Mouse (Mus musculus): ENCODE results near the gene Ficd. TPM values are rescaled to one million over a fixed set of nuclear protein-coding genes. Genes with fewer than 3 reads are reported as not detected.
A peak's percentile ranks its signal among the peaks of the same experiment; 100 is the strongest.

Ficd gene
- 6.3 and 7.3 TPM in 2 replicates for polyA plus RNA-seq (2014; fragmentation: Nextera tagmentation; extraction: Ambion mirVana)

DNA sequence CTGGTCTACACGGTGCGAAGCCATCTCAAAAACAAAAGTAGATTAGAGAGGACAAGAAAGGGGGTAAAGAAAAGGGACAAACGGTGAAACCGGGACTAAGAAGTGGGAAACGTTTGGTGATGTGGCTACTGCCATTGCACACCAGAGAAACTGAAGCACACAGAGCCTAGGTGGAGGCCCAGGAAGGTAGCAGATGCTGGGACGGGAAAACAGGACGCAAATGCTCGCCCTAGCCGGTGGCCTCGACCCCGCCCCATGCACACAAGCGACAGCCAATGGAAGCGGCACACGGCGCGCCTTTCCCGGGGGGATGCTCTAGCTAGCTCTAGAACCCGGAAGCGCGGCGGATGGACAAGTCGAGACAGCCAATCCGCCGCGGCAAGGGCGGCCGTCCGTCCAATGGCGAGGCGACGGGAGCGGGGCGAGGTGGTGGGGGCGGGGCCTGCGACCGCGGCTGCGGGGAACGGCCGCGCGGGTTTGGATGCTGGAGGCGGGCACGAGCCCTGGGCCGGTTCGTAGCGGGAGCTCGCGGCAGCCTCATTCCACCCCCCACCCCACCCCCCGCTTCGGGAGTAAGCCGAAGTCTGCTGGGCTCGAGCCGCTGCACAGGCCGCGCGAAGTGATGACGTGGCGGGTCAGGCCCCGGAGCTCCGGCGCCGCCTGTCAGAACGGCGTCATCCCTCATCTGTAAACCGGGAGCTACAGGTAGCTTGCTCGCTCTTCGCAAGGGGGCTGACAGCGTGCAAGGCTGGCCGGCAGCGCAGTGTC lies at the start of gene Ficd:
TSS of gene Ficd (plus strand) at position 459 of the 768 bp plus-strand sequence.
- H3K27me3 ChIP-seq (ENCODE audit: control insufficient read depth, insufficient read depth, low read length), result no peaks in the 10 kb centered on the region
- H3K4me3 ChIP-seq (ENCODE audit: low read depth, low read length), result peak within 1 kb of the TSS; percentile 50
- H3K4me1 ChIP-seq (ENCODE audit: control insufficient read depth, insufficient read depth, low read length), result peaks cover 12% of the 10 kb centered on the region
- H3K9me3 ChIP-seq (ENCODE audit: control insufficient read depth, low read length), result no peaks in the 10 kb centered on the region
- 1% methylated on average over 70 of the region's 71 CpGs for WGBS
- ATAC-seq (ENCODE audit: low read depth), result peak; percentile 97
- H3K4me2 ChIP-seq (ENCODE audit: low read depth, low read length), result peak within 1 kb of the TSS; percentile 70
- peaks cover 21% of the 10 kb centered on the region for H3K36me3 ChIP-seq (ENCODE audit: control insufficient read depth, insufficient read depth, low read length)
- peak within 1 kb of the TSS; percentile 95 for H3K27ac ChIP-seq (ENCODE audit: low read depth, low read length)
- peak within 1 kb of the TSS; percentile 58 for H3K9ac ChIP-seq (replicated peaks; ENCODE audit: low read depth, low read length)

DNA sequence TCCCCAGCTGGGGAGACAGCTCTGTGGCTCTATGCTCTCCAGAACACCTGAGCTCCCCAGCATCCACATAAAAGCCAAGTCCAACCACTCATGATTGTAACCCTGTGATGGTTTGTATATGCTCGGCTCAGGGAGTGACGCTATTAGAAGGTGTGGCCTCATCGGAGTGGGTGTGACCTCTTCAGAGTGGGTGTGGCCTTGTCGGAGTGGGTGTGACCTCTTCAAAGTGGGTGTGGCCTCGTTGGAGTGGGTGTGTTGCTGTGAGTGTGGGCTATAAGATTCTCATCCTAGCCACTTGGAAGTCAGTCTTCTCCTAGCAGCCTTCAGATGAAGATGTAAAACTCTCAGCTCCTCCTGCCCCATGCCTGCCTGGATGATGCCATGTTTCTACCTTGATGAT lies 48.1 kb upstream of the Ficd start:
- Histone ChIP-seq H3K4me2 (ENCODE audit: low read depth, low read length) (no peak overlapping the region), H3K27ac (ENCODE audit: low read depth, low read length) (no peak overlapping the region), H3K4me1 (ENCODE audit: control insufficient read depth, insufficient read depth, low read length) (peaks cover 9% of the 10 kb centered on the region; the same call in 1 of the 2 replicates), H3K27me3 (ENCODE audit: control insufficient read depth, insufficient read depth, low read length) (no peaks in the 10 kb centered on the region), H3K9ac (replicated peaks; ENCODE audit: low read depth, low read length) (no peak overlapping the region), H3K36me3 (ENCODE audit: control insufficient read depth, insufficient read depth, low read length) (no peaks in the 10 kb centered on the region), H3K9me3 (ENCODE audit: control insufficient read depth, low read length) (no peaks in the 10 kb centered on the region), H3K4me3 (ENCODE audit: low read depth, low read length) (no peak overlapping the region)
- 86% methylated on average over 5 of the region's 5 CpGs for WGBS
- no peak for ATAC-seq (ENCODE audit: low read depth)

DNA sequence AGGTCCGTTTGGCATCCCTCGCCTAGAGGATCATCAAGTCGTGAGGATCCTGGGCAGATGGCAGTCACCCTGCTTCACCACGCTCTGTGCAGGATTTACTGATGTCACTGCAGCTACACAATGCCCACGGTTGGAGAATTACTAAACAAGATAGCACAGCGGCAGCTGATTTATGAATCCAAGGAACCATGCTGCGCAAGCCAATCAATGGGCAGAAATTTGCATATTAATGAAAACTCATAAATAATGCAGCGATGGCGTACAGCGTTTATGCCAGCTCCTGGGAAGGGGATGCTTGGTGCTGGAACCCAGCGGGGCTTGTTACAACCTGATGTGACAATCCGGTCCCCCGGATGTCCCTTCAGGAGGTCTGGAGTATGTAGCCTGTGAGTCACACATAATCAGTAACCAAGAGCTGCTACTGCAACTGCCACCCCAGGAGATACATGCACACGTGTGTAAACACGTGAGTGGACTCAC lies 45.5 kb upstream of the Ficd start:
- Histone ChIP-seq H3K36me3 (ENCODE audit: control insufficient read depth, insufficient read depth, low read length) (no peaks in the 10 kb centered on the region), H3K27ac (ENCODE audit: low read depth, low read length) (peak overlapping the region; percentile 58), H3K9ac (replicated peaks; ENCODE audit: low read depth, low read length) (no peak overlapping the region), H3K4me3 (ENCODE audit: low read depth, low read length) (no peak overlapping the region), H3K27me3 (ENCODE audit: control insufficient read depth, insufficient read depth, low read length) (no peaks in the 10 kb centered on the region), H3K4me1 (ENCODE audit: control insufficient read depth, insufficient read depth, low read length) (peaks cover 22% of the 10 kb centered on the region; the same call in 1 of the 2 replicates), H3K9me3 (ENCODE audit: control insufficient read depth, low read length) (no peaks in the 10 kb centered on the region), H3K4me2 (ENCODE audit: low read depth, low read length) (no peak overlapping the region; the same call in 1 of the 2 replicates)
- ATAC-seq (ENCODE audit: low read depth), result peak; percentile 85
- 20% methylated on average over 15 of the region's 15 CpGs for WGBS

DNA sequence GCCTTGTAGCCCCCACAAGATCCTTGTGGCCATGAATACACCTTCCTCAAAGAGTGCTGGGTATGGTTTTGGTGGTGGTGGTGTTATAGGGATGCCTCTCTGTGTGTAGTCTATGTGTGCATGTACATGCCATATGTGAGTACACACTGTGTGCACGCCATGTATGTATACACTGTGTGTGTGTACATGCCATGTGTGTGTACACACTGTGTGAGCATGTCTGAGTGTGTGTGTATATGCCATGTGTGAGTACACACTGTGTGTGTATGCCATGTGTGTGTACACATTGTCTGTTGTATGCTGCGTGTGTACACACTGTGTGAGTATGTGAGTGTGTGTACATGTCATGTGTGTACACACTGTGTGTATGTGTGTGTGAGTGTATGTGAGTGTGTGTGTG lies 44.7 kb upstream of the Ficd start:
- ATAC-seq (ENCODE audit: low read depth), result peak; percentile 23; the same call in 1 of the 2 replicates
- no peak overlapping the region for H3K9ac ChIP-seq (replicated peaks; ENCODE audit: low read depth, low read length)
- no peaks in the 10 kb centered on the region for H3K9me3 ChIP-seq (ENCODE audit: control insufficient read depth, low read length)
- no peak overlapping the region for H3K4me3 ChIP-seq (ENCODE audit: low read depth, low read length)
- peak overlapping the region; percentile 58 for H3K27ac ChIP-seq (ENCODE audit: low read depth, low read length)
- 93% methylated on average over 2 of the region's 2 CpGs for WGBS
- no peaks in the 10 kb centered on the region for H3K36me3 ChIP-seq (ENCODE audit: control insufficient read depth, insufficient read depth, low read length)
- no peak overlapping the region for H3K4me2 ChIP-seq (ENCODE audit: low read depth, low read length)
- H3K27me3 ChIP-seq (ENCODE audit: control insufficient read depth, insufficient read depth, low read length), result no peaks in the 10 kb centered on the region
- peaks cover 22% of the 10 kb centered on the region; the same call in 1 of the 2 replicates for H3K4me1 ChIP-seq (ENCODE audit: control insufficient read depth, insufficient read depth, low read length)

DNA sequence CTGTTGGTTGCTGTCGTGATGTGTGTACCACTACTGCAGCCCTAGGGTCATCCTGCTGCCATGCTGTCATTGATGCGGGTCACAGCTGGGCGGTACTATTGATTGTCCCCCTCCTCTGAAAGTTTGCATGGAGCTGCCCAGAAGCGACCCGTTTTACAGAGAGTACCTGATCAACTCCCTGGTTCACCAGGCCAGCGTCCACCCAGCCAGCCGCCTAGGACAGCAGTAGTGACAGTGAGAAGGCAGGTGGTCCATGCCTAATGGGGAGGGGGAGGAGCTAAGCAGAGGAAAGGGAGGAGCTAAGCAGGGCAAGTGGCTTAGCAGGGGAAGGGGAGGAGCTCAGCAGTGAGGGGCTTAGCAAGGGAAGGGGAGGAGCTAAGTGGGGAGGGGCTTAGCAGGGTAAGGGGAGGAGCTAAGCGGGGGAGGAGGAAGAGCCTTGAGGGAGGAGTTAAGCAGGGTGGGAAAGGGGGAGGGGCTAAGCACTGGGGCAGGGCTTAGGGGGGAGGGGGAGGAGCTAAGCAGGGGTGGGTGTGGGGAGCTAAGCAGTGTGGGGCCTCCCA lies 42.3 kb upstream of the Ficd start:
- no peak for ATAC-seq (ENCODE audit: low read depth)
- no peak overlapping the region for H3K27ac ChIP-seq (ENCODE audit: low read depth, low read length)
- 93% methylated on average over 8 of the region's 8 CpGs for whole genome bisulfite sequencing
- H3K4me2 ChIP-seq (ENCODE audit: low read depth, low read length), result no peak overlapping the region
- H3K4me3 ChIP-seq (ENCODE audit: low read depth, low read length), result no peak overlapping the region
- H3K27me3 ChIP-seq (ENCODE audit: control insufficient read depth, insufficient read depth, low read length), result no peaks in the 10 kb centered on the region
- no peaks in the 10 kb centered on the region for H3K36me3 ChIP-seq (ENCODE audit: control insufficient read depth, insufficient read depth, low read length)
- H3K9ac ChIP-seq (replicated peaks; ENCODE audit: low read depth, low read length), result no peak overlapping the region
- peaks cover 22% of the 10 kb centered on the region; the same call in 1 of the 2 replicates for H3K4me1 ChIP-seq (ENCODE audit: control insufficient read depth, insufficient read depth, low read length)
- H3K9me3 ChIP-seq (ENCODE audit: control insufficient read depth, low read length), result no peaks in the 10 kb centered on the region

DNA sequence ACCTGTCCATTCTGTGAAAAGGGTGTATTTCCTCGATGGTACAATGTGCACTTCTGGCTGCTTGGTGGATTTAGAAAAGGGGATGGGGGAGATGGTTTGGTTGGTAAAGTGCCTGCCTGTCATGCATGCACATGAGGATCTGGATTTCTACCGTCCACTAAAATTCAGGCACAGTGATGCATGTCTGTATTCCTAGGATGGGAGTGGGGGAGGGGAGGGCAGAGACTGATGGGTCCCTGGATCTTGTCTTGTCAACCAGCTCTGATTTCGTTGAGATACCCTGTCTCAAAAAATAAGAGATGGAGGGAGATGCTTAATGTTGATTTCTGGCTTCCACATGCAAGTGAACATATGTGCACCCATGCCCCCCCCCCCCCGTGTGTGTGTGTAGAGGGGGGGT lies 41.6 kb upstream of the Ficd start:
- Histone ChIP-seq H3K4me1 (ENCODE audit: control insufficient read depth, insufficient read depth, low read length) (peaks cover 20% of the 10 kb centered on the region; the same call in 1 of the 2 replicates), H3K27ac (ENCODE audit: low read depth, low read length) (no peak overlapping the region; the same call in 1 of the 2 replicates), H3K9me3 (ENCODE audit: control insufficient read depth, low read length) (no peaks in the 10 kb centered on the region), H3K9ac (replicated peaks; ENCODE audit: low read depth, low read length) (no peak overlapping the region), H3K36me3 (ENCODE audit: control insufficient read depth, insufficient read depth, low read length) (no peaks in the 10 kb centered on the region), H3K27me3 (ENCODE audit: control insufficient read depth, insufficient read depth, low read length) (no peaks in the 10 kb centered on the region), H3K4me2 (ENCODE audit: low read depth, low read length) (no peak overlapping the region), H3K4me3 (ENCODE audit: low read depth, low read length) (no peak overlapping the region)
- 40% methylated on average over 4 of the region's 4 CpGs for WGBS
- no peak for ATAC-seq (ENCODE audit: low read depth)

DNA sequence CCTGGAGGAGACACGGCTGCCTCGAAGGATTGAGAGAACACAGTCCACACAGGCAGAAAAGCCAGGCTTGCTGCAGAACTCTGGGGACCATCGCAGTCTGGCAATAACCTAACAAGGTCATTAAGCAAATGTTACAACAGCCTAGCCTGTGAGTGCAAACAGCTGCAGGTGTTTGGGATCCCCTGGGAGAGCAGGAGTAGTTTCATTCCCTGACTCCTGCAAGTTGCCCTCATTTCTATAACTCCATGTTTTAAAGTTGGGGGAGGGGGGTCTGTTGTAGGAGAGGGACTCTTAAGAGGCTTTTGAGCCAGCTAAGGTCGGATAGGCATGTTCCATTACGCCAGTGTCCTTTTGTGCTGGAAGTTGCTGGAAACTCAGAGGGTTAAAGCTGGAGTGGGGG lies 41.2 kb upstream of the Ficd start:
- Histone ChIP-seq H3K9me3 (ENCODE audit: control insufficient read depth, low read length) (no peaks in the 10 kb centered on the region), H3K4me2 (ENCODE audit: low read depth, low read length) (no peak overlapping the region), H3K4me1 (ENCODE audit: control insufficient read depth, insufficient read depth, low read length) (peaks cover 19% of the 10 kb centered on the region; the same call in 1 of the 2 replicates), H3K27me3 (ENCODE audit: control insufficient read depth, insufficient read depth, low read length) (no peaks in the 10 kb centered on the region), H3K36me3 (ENCODE audit: control insufficient read depth, insufficient read depth, low read length) (no peaks in the 10 kb centered on the region), H3K4me3 (ENCODE audit: low read depth, low read length) (no peak overlapping the region), H3K9ac (replicated peaks; ENCODE audit: low read depth, low read length) (no peak overlapping the region), H3K27ac (ENCODE audit: low read depth, low read length) (no peak overlapping the region; the same call in 1 of the 2 replicates)
- ATAC-seq (ENCODE audit: low read depth), result no peak
- 14% methylated on average over 5 of the region's 5 CpGs for WGBS

DNA sequence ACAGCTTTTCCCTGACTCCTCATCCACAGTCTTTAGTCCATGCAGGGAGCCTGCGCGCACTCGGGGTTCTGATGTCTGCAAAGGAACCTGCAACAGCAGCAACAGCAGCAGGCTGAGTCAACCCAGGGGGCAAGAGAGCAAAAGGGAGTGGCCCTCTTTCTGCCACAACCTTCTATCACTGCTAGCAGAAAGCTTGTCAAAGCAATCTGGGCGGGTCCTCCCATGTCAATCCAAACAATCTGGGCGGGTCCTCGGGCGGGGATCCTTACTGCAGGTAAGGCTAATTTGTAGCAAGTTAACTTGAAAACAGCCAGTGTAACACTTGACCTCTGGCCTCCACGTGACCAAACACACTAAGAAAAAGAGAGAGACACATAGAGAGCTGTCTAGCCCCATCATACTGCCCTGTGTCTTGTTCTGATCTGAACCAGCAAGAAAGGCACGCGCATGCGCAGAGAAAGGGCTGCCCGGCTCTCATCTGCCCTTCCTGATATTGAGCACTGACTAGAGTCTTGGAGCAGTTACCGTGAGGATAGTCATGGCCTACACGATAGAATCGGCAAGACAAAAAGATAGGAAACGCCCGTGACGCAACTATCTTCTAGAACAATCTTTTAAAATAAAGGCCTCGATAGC lies 35.1 kb upstream of the Ficd start:
- Histone ChIP-seq H3K9ac (replicated peaks; ENCODE audit: low read depth, low read length) (no peak overlapping the region), H3K4me2 (ENCODE audit: low read depth, low read length) (no peak overlapping the region), H3K4me3 (ENCODE audit: low read depth, low read length) (no peak overlapping the region), H3K36me3 (ENCODE audit: control insufficient read depth, insufficient read depth, low read length) (no peaks in the 10 kb centered on the region), H3K27ac (ENCODE audit: low read depth, low read length) (no peak overlapping the region), H3K4me1 (ENCODE audit: control insufficient read depth, insufficient read depth, low read length) (peaks cover 14% of the 10 kb centered on the region; the same call in 1 of the 2 replicates), H3K27me3 (ENCODE audit: control insufficient read depth, insufficient read depth, low read length) (no peaks in the 10 kb centered on the region), H3K9me3 (ENCODE audit: control insufficient read depth, low read length) (no peaks in the 10 kb centered on the region)
- WGBS, result 79% methylated on average over 19 of the region's 19 CpGs
- ATAC-seq (ENCODE audit: low read depth), result no peak

Measured in neural tube, embryonic 14.5 days (tissue).